Mouse (Mus musculus): ENCODE results near the gene Cenps. TPM values are rescaled to one million over a fixed set of nuclear protein-coding genes. Genes with fewer than 3 reads are reported as not detected.

Cenps gene
- total RNA-seq, 2 experiments from 2014 or later, result 19.3 to 27.1 TPM

DNA sequence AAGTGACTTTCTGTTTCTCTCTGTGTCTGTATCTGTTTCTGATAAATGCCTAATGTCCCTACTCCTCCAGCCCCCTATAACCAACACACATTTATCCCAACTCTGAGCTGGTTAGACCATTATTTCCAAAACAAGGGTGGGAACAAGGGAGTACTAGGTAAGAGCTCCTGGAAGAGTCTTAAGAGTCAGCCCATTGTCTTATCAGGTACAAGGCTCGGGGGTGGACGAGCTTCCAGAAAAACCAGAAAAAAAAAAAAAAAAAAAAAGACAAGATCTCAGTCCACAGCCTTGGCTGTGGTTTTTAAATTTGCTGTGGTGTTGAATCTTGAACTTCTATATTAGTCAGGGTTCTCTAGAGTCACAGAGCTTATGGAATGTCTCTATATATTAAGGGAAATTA is 30.6 kb upstream of the Cenps start:
- H3K4me3 ChIP-seq, result no peak overlapping the region
- no peak overlapping the region for H3K27ac ChIP-seq
- no peak for TF ChIP-seq CTCF (conservative IDR thresholded peaks at IDR 0.05)
- no peak for DNase-seq (ENCODE audit: low spot score in 2 of 2)

DNA sequence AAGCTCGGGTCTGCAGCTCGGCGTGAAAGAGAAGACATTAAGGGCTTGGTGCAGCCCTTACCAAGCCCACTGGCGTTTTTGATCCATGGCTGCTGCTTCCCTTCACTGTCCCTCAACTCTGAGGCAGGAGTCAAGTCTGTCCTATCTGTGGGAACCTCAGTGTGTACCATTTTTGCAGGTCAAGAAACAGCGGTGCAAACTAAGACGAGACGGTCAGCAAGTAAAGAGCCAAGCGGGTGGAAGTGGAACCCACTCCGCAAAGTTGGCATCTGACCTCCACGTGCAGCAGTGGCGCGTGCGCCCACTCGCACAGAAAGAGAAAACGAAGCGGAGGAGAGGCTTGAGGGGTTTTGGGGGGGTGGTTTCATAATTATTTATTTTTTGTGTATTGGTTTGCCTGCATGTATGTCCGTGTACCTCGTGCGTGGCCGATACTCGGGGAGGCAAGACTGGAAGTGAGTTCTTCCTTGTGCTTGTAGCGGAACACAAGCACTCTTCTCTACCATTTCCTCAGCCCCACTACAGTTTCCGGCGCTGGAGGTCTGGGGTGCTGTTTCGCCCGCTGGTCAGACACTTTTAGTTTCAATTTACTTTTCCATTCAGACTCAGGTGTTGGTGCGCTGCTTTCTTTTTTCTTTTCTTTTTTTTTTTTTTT is 29.7 kb upstream of the Cenps start:
- DNase-seq (ENCODE audit: low spot score in 2 of 2), result no peak
- H3K4me3 ChIP-seq, result peak overlapping the region; percentile 91
- TF ChIP-seq CTCF (conservative IDR thresholded peaks at IDR 0.05), result no peak
- H3K27ac ChIP-seq, result peak overlapping the region; percentile 88

DNA sequence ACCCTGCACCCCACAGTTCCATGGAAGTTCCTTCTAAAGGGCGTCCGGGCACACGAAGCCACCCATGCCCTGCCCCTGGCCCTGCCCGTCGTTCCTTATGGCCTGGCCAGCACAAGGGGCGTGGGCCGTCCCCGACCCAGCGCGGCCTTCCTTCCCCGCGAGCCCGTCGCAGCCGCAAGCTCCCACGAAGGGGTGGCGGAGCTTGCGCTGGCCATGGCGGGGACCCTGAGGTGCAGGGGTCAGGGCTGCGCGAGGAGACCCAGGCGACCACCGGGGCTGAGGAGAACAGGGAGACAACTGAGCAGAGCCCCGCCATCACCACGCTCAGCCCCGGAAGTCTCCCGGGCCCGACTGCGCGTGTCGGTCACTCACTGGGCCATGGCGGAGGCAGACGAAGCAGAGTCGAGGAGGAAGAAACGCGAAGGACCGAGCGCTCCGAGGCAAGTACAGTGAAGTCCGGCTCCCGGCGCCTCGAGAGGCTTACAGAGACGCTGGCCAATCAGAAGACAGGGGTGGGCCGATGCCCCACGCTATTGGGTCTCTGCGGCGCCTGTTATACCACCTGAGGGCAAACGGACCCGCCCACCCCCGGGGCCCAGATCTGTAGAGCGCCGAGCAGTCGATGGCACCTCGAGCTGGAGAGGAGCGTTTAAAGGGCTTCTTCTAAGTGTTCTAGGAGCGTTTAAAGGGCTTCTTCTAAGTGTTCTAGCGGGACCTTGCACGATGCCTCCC is 29.0 kb upstream of the Cenps start, which contains the start of gene Pgd:
TSS of gene Pgd (minus strand) at position 557 of the 732 bp plus-strand sequence.
- peak within 1 kb of the TSS; percentile 91 for H3K4me3 ChIP-seq
- H3K27ac ChIP-seq, result peak within 1 kb of the TSS; percentile 88
- no peak for TF ChIP-seq CTCF (conservative IDR thresholded peaks at IDR 0.05)
- DNase-seq (ENCODE audit: low spot score in 2 of 2), result peak; percentile 95

DNA sequence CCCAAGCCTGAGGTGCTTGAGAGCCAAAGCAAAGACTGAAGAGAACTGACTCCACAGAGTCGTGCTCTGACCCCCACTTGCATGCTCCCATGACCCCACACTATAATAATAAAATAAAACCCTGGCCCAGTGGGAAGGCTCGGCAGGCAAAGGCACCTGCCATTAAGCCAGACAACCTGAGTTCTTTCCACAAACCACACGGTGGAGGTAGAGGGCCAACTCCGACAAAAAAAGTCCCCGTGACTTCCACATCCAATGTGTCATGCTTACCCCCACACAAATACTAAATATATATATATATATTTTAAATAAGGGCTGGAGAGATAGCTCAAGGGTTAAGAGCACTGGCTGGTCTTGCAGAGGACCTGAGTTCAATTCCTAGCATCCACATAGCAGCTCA is 26.7 kb upstream of the Cenps start:
- peak; percentile 52 for TF ChIP-seq CTCF (conservative IDR thresholded peaks at IDR 0.05)
- Histone ChIP-seq H3K4me3 (no peak overlapping the region), H3K27ac (no peak overlapping the region)
- no peak for DNase-seq (ENCODE audit: low spot score in 2 of 2)

DNA sequence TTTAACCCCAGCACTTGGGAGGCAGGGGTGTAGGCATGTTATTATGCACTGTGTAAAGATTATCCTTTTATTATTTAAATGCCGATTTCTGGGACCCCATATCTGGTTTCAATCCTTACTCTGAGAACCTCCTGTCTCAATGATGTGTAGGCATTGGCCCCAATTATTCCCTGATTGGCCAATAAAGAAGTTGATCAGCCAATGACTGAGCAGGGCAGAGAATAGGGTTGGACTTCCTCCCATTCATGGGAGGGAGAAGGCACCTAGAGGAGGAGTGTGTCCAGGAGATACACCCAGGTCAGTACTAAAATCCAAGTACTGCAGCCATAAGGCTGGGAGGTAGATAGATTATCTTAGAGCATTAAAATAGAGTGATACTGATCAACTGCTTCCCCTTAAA is 25.8 kb upstream of the Cenps start:
- Histone ChIP-seq H3K4me3 (no peak overlapping the region), H3K27ac (no peak overlapping the region)
- DNase-seq (ENCODE audit: low spot score in 2 of 2), result no peak
- TF ChIP-seq CTCF (conservative IDR thresholded peaks at IDR 0.05), result no peak

DNA sequence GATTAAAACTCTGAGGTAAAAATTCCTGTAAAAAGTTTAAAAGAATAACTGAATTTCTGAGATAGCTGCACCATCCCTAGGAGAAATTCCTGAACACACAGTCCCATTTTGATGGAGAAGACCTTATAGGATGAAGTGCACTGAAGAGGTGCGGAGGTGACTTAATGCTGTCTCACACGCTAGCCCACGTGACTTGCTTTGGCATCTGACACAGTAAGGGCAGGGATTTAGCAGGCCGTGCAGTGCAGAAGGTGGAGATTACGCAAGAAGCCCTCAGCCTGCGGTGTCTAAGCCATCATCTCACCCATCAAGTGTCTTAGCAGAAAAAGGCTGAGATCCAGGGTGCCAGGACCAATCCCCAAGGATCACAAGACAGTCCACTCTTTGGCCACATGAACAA is 23.7 kb upstream of the Cenps start:
- Histone ChIP-seq H3K27ac (no peak overlapping the region), H3K4me3 (no peak overlapping the region)
- TF ChIP-seq CTCF (conservative IDR thresholded peaks at IDR 0.05), result no peak
- no peak for DNase-seq (ENCODE audit: low spot score in 2 of 2)

DNA sequence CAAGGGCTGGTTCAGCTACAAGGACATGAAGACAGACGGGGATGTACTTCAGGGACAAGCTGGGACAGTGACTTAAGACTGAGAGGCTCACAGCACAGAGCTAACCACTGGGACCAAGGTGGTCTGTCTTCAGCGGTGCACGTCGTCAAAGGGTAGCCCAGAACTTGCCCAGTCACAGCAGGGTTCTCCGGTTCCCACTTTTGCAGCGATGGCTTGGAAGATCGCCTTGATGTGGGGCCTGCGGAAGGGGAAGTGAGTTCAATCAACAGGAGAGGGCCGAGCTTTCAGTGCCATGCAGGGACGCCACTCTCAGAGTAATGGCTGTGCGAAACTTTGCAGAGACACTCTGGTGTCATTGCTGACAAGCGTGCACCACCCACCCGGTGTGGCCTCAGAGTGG is 22.5 kb upstream of the Cenps start:
- no peak for TF ChIP-seq CTCF (conservative IDR thresholded peaks at IDR 0.05)
- no peak overlapping the region for H3K27ac ChIP-seq
- DNase-seq (ENCODE audit: low spot score in 2 of 2), result no peak

DNA sequence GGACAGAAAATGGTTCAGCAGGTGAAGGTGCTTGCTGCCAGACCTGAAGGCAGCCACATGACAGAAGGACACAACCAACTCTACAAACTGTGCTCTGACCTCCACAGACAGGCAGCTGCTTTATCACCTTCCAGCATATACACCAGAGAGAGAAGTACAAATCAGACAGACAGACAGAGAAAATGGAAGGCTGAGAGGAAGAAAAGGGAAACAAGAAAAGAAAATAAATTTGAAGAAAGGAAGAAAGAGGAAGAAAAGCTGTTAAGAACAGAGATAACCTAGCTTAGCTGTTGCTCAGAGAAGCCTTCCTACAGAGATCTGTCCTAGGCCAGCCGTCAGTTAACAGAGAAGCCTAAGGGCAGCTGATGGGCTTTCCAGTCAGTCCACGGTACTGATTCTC is 21.8 kb upstream of the Cenps start:
- DNase-seq (ENCODE audit: low spot score in 2 of 2), result no peak
- Histone ChIP-seq H3K4me3 (no peak overlapping the region), H3K27ac (no peak overlapping the region)
- TF ChIP-seq CTCF (conservative IDR thresholded peaks at IDR 0.05), result no peak

More for the DNA sequence above, 22.5 kb upstream of the Cenps start:
- H3K4me3 ChIP-seq, result no peak overlapping the region

DNA sequence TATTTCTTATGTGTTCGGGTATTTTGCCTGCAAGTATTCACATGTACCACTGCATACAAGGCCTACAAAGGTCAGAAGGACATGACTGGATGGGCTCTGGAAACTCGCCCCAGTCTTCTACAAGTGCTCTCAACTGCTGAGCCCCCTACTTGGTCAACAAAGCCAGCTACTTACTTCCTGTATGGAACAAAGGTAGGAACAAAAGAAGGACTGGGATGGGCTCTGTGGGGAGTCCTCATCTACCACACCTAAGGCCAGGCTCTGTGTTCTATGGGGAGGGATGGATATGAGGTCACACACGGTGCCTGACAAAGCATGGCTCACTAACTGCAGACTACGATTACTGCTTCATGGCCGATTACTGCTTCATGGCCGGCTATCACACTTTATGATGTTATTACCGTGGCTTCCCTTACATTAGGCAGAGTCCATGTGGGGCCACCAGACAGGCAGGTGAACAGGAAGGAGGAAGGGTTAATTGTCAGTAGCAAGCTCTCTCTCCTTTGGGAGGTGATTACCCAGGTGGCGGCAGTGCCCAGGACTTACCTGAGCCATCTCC is 20.1 kb upstream of the Cenps start:
- Histone ChIP-seq H3K27ac (no peak overlapping the region), H3K4me3 (no peak overlapping the region)
- no peak for DNase-seq (ENCODE audit: low spot score in 2 of 2)
- no peak for TF ChIP-seq CTCF (conservative IDR thresholded peaks at IDR 0.05)

DNA sequence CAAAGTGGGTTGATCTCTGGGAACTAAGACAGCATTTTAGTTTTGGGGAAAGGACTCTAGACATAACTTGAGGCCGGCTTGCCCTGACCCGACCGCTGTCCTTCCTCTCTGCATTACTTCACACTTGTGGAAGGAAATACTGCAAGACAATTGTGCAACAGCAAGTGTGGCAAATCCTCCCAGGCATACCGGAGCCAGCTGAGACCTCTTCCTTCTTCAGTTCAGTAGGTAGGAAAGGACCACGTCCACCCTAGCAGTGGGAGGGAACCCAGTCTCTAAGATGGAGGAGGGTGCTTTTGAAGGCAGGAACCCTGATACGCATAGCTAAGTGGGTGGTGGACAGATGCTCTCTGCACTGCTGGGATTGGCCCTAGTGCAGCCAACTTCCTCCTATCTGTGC is 18.3 kb upstream of the Cenps start:
- no peak for TF ChIP-seq CTCF (conservative IDR thresholded peaks at IDR 0.05)
- Histone ChIP-seq H3K27ac (no peak overlapping the region), H3K4me3 (no peak overlapping the region)
- DNase-seq (ENCODE audit: low spot score in 2 of 2), result no peak

DNA sequence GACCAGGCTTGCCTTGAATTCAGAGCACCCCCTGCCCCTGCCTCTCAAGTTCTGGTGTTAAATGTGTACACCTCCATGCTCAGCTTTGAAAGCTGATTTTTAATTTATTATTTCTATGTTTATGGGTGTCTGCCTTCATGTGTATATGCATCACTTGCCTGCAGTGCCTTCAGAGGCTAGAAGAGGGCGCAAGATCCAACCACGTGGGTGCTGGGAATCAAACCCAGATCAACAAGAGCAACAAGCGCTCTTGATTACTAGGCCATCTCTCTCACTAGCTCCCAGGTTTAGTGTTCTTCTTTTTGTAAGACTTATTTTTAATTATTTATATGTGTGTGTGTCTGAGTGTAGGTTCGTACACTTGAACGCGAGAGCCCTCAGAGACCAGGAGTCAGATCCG is 17.4 kb upstream of the Cenps start:
- DNase-seq (ENCODE audit: low spot score in 2 of 2), result no peak

DNA sequence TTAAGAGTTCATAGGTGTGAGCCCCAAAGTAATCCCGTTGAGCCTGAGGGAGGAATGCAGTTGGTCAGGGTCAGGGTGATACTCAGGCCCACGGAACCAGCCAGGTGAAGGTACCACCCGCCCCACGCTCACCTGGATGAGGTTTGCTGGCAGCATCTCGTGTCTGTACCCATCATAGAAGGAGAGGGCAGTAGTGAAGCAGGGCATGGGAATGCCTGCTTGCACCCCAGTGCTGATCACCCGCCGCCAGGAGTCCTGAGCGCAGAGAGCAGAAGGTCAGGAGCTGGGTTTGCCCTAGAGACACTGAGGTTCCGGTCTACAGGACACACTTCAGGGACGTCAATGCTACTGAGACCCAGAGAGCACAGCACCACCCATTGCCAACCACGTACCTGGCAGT is 13.3 kb upstream of the Cenps start:
- H3K27ac ChIP-seq, result no peak overlapping the region
- no peak overlapping the region for H3K4me3 ChIP-seq
- no peak for TF ChIP-seq CTCF (conservative IDR thresholded peaks at IDR 0.05)
- no peak for DNase-seq (ENCODE audit: low spot score in 2 of 2)

More for the DNA sequence above, 17.4 kb upstream of the Cenps start:
- Histone ChIP-seq H3K4me3 (no peak overlapping the region), H3K27ac (no peak overlapping the region)
- no peak for TF ChIP-seq CTCF (conservative IDR thresholded peaks at IDR 0.05)

DNA sequence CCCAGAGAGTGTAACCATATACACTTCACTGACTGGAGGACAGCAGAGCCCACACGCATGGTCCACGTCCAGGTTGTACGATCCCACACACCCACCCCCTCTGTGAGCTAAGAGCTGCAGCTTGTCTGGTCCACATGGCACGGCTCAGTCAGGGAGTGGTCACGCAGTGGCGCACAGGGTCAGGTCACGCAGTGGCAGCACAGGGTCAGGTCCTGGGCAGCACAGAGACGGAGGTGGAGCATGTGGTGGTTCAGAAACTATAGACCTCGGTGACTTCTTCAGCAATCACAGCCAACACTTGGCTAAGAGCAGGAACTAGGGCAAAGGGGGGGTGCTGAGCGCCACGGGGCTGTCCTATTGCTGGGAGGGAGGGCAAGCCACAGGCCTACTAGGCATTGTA is 12.8 kb upstream of the Cenps start:
- no peak overlapping the region for H3K4me3 ChIP-seq
- DNase-seq (ENCODE audit: low spot score in 2 of 2), result no peak
- no peak overlapping the region for H3K27ac ChIP-seq
- TF ChIP-seq CTCF (conservative IDR thresholded peaks at IDR 0.05), result no peak

DNA sequence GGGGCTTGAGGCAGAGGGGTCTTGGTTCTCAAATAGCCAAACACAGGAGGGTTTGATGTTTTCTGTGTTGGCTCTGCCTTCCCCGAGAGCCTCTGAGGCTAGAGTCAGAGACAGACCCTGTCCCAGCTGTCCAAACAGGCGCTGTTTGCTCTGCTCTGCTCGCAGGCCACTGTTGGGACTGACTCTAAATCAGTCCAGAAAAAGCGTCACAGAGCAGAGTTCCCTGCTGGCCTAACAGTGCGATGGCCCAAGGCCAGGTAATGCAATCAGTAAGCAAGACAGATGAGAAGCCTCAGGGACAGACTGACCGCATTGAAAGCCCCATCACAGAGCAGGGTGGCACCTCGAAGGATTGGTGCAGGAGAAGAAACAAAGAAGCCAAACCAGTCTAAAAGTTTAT is 12.2 kb upstream of the Cenps start:
- H3K27ac ChIP-seq, result no peak overlapping the region
- no peak for DNase-seq (ENCODE audit: low spot score in 2 of 2)
- no peak overlapping the region for H3K4me3 ChIP-seq
- no peak for TF ChIP-seq CTCF (conservative IDR thresholded peaks at IDR 0.05)
